Mouse (Mus musculus) ES-Bruce4 (cell line): ENCODE data around the gene Grb7. TPM values are rescaled to one million over a fixed set of nuclear protein-coding genes. Genes with fewer than 3 reads are reported as not detected.

Experiments used
- H3K27ac ChIP-seq: 2 replicates; pipeline ENCODE4 v1.5.1; 2012; ENCODE audit warnings: low read length, inconsistent platforms; ENCODE audit not compliant: insufficient read depth
- H3K27me3 ChIP-seq: 2 replicates; pipeline ENCODE4 v1.6.1; 2012; ENCODE audit warnings: mild to moderate bottlenecking, low read length, inconsistent platforms; ENCODE audit not compliant: control insufficient read depth, poor library complexity, insufficient read depth, severe bottlenecking
- H3K36me3 ChIP-seq: 2 replicates; pipeline ENCODE4 v1.6.1; 2012; ENCODE audit warnings: inconsistent platforms, mild to moderate bottlenecking, low read length, moderate library complexity; ENCODE audit not compliant: control insufficient read depth, poor library complexity, insufficient read depth, severe bottlenecking
- H3K4me1 ChIP-seq: one replicate; pipeline ENCODE4 v1.8.1; 2011; ENCODE audit warnings: low read length; ENCODE audit not compliant: control insufficient read depth, insufficient read depth
- H3K4me3 ChIP-seq: 2 replicates; pipeline ENCODE4 v1.5.1; 2011; ENCODE audit warnings: low read depth, mild to moderate bottlenecking, low read length
- H3K9ac ChIP-seq: 2 replicates; pipeline ENCODE4 v1.6.1; 2012; ENCODE audit warnings: low read depth, mild to moderate bottlenecking, inconsistent platforms; ENCODE audit not compliant: poor library complexity, severe bottlenecking
- H3K9me3 ChIP-seq: replicated peaks from 2 replicates; pipeline ENCODE4 v1.6.1; 2012; ENCODE audit warnings: mild to moderate bottlenecking, low read length, inconsistent platforms; ENCODE audit not compliant: control insufficient read depth, poor library complexity, insufficient read depth, severe bottlenecking
- CTCF ChIP-seq: IDR thresholded peaks from one replicate; pipeline ENCODE4 v1.8.1; 2011; ENCODE audit warnings: low read depth, low read length
- EP300 ChIP-seq: IDR thresholded peaks from 2 replicates; pipeline ENCODE4 v1.6.1; 2011; ENCODE audit warnings: low read depth, low read length; ENCODE audit not compliant: insufficient read depth
- POLR2A ChIP-seq: IDR thresholded peaks from one replicate; pipeline ENCODE4 v1.8.1; 2011; ENCODE audit warnings: low read length; ENCODE audit not compliant: insufficient read depth
- polyA plus RNA-seq: library from polyadenylated mRNA; stranded (reverse); fragments of >200 nt; gene quantifications from 2 replicates; pipeline ENCODE4 v1.2.4, GENCODE M21; 2011; ENCODE audit warnings: low read depth; ENCODE audit not compliant: missing spikeins, insufficient read depth, insufficient read length

Gene Grb7
- polyA plus RNA-seq, 1 experiment, result 45.6 TPM

DNA sequence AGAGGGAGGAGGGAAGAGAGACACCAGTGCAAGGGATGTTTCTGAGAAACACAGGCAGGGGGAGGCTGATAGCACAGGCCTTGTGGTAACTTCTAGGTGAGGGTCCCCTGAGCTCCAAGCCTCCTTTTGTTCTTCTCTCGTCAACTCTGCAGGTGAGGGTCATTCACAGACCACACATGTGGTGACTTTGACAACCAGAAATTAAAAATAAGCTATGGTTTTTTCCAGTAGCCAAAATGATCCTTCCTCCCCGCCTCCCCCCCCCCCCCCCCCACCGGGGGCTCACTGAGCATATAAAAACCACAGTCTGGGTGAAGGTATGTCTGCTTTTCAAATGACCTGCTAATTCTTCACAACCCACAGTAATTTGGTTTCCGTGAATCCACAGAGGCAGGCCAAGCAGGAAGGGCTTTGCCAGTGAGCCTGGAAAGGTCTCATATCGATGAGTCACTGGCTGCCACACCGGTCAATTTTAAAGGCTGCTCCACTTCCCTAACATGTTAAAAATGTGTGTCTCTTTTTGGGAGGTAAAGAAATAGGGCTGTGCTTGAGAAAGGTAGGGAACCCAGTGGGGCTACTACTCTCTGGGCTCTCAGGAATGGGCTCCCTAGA is 15.0 kb downstream of the Grb7 start:
- H3K27ac ChIP-seq, result no peak overlapping the region
- no peak overlapping the region for H3K9ac ChIP-seq
- H3K36me3 ChIP-seq, result no peaks in the 10 kb centered on the region
- H3K4me1 ChIP-seq, result peaks cover 4% of the 10 kb centered on the region
- no peak overlapping the region for H3K4me3 ChIP-seq
- no peaks in the 10 kb centered on the region for H3K27me3 ChIP-seq
- no peaks in the 10 kb centered on the region for H3K9me3 ChIP-seq
- TF ChIP-seq CTCF (no peak), POLR2A (no peak), EP300 (no peak)

DNA sequence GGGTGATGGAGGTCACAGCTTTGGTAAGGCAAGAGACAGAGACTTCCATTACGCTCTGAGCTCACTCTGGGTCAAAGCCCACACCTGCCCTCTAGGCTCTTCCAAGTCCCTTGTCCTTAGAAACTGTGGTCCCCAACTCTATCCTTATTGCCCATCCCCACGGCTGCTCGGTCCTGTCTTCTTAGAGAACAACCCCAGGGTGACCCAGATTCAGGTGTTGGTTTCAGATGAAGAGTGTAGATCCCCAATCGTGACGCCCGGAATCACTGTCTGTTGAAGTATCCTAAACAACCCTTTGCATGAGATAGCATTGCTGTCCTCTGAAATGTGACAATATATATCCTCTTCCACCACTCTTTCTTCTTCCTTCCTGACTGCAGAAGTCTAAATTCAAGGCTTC is 16.1 kb downstream of the Grb7 start:
- Histone ChIP-seq H3K27me3 (no peaks in the 10 kb centered on the region), H3K36me3 (no peaks in the 10 kb centered on the region), H3K4me3 (no peak overlapping the region), H3K27ac (no peak overlapping the region), H3K4me1 (peaks cover 4% of the 10 kb centered on the region), H3K9me3 (no peaks in the 10 kb centered on the region), H3K9ac (no peak overlapping the region)
- no peak for TF ChIP-seq CTCF
- TF ChIP-seq EP300, result no peak
- no peak for TF ChIP-seq POLR2A

DNA sequence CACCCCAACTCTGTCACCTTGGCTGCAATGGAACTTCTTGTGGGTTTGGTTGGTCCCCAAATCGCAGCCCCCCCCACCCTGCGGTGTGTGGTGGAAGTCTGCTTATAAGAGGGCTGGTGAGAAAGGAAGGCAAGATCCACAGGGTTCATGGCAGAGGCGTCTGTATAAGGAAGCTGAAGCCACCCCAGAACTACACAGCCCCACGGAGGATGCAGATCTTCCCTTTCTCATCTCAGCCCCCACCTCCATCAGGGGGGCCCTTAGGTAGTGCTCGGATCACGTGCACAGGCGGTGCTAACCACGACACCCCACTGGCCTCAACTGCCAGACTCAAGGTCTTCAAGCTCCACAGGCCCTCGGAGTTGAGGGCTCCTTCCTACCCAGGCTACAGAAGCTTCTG is 17.7 kb downstream of the Grb7 start:
- Histone ChIP-seq H3K4me1 (peaks cover 2% of the 10 kb centered on the region), H3K9me3 (no peaks in the 10 kb centered on the region), H3K27ac (no peak overlapping the region), H3K27me3 (no peaks in the 10 kb centered on the region), H3K9ac (no peak overlapping the region), H3K4me3 (no peak overlapping the region), H3K36me3 (no peaks in the 10 kb centered on the region)
- TF ChIP-seq EP300 (no peak), CTCF (no peak), POLR2A (no peak)

DNA sequence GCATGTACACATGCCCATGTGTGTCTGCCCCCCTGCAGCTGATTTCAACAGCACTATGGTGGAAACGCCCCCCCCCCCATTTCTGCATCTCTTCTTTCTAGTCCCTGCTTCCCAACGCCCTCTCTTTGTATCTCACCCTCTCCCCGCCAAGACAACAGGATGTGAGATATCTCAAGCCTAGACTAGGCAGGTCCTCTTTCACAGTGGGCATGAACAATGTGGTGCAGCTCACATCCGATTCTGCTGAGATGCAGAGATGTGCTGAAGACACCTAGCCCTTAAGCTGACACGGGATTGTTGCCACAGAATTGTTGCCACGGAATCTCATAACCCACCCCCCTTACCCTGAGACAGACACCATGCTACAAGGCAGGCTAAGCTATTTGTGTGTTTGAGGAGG is 18.3 kb downstream of the Grb7 start:
- Histone ChIP-seq H3K4me3 (no peak overlapping the region), H3K27ac (no peak overlapping the region), H3K27me3 (no peaks in the 10 kb centered on the region), H3K9ac (no peak overlapping the region), H3K36me3 (no peaks in the 10 kb centered on the region), H3K4me1 (no peaks in the 10 kb centered on the region), H3K9me3 (no peaks in the 10 kb centered on the region)
- TF ChIP-seq EP300 (no peak), POLR2A (no peak), CTCF (no peak)

- Histone ChIP-seq H3K9ac (no peak overlapping the region), H3K27me3 (no peaks in the 10 kb centered on the region), H3K27ac (no peak overlapping the region), H3K4me1 (no peaks in the 10 kb centered on the region), H3K9me3 (no peaks in the 10 kb centered on the region), H3K36me3 (no peaks in the 10 kb centered on the region), H3K4me3 (no peak overlapping the region)
- TF ChIP-seq EP300 (no peak), CTCF (no peak), POLR2A (no peak)
Measured at GRCm38 (mm10) chr11:98469761-98470714, 23.8 kb downstream of the Grb7 start.

GRCm38 (mm10) chr11:98470795-98471194 is 24.6 kb downstream of the Grb7 start:
- no peak overlapping the region for H3K27ac ChIP-seq
- H3K9me3 ChIP-seq, result no peaks in the 10 kb centered on the region
- TF ChIP-seq EP300 (no peak), CTCF (no peak), POLR2A (no peak)
- no peaks in the 10 kb centered on the region for H3K4me1 ChIP-seq
- no peak overlapping the region for H3K4me3 ChIP-seq
- H3K36me3 ChIP-seq, result no peaks in the 10 kb centered on the region
- H3K9ac ChIP-seq, result no peak overlapping the region
- H3K27me3 ChIP-seq, result no peaks in the 10 kb centered on the region
